Mouse (Mus musculus): ENCODE data around the gene Ptprcap.

DNA sequence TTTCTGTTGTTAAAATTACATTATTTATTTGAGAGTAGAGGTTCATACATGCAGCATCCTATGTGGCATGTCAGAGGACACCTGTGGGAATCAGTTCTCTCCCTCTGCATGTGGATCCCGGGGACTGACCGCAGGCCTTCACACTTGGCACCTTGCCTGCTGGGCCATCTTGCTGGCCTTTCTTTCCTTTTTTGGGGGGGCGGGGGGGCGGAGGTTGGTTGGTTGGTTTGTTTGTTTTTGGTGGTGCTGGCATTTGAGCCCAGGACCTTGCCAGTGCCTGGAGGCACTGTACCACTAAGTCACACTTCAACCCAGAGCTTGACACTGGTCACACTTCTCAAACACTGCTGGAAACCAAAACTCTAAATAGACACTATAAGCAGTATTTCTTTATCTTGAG, 19.1 kb upstream of the Ptprcap start:
- TF ChIP-seq USF1 (IDR thresholded peaks at IDR 0.05; ENCODE audit: low read depth, low read length) (no peak), KAT2A (conservative IDR thresholded peaks at IDR 0.05; ENCODE audit: low read depth, low read length) (no peak), EP300 (IDR thresholded peaks at IDR 0.05; ENCODE audit: low read depth in 1 of 2, low read length in 2 of 2) (no peak), CTCF (IDR thresholded peaks at IDR 0.05 in 2 of 3, conservative IDR thresholded peaks at IDR 0.05 in 1 of 3; ENCODE audit: control insufficient read depth in 1 of 3, insufficient read depth in 1 of 3, low read depth in 2 of 3, low read length in 3 of 3, poor library complexity in 1 of 3, severe bottlenecking in 1 of 3) (no peak), ZKSCAN1 (IDR thresholded peaks at IDR 0.05; ENCODE audit: low read depth, low read length) (no peak), ETS1 (IDR thresholded peaks at IDR 0.05; ENCODE audit: low read depth, low read length) (no peak), ZMIZ1 (IDR thresholded peaks at IDR 0.05; ENCODE audit: low read depth, low read length) (no peak), MXI1 (IDR thresholded peaks at IDR 0.05; ENCODE audit: low read depth, low read length) (no peak), POLR2AphosphoS5 (IDR thresholded peaks at IDR 0.05; ENCODE audit: borderline replicate concordance, low read depth, low read length) (no peak), ZC3H11A (IDR thresholded peaks at IDR 0.05; ENCODE audit: low read depth, low read length) (no peak), GABPA (IDR thresholded peaks at IDR 0.05; ENCODE audit: low read depth, low read length) (no peak), HCFC1 (IDR thresholded peaks at IDR 0.05; ENCODE audit: low read depth, low read length) (no peak)

All from MEL (cell line).